Mouse (Mus musculus): Measurements from ENCODE around the gene Pold4.
A peak's percentile ranks its signal among the peaks of the same experiment; 100 is the strongest.

Gene Pold4

GRCm38 (mm10) chr19:4231253-4232185 is at the start of gene Pold4:
Pold4 (plus strand) TSS chr19:4231899.
- peak; percentile 86 for ATAC-seq (ENCODE audit: low TSS enrichment)

- peak; percentile 20; the same call in 1 of the 2 replicates for ATAC-seq (ENCODE audit: low TSS enrichment)
Observed at GRCm38 (mm10) chr19:4183689-4184088, 48.0 kb upstream of the Pold4 start.

- ATAC-seq (ENCODE audit: low TSS enrichment): no peak
Observed at GRCm38 (mm10) chr19:4184976-4185975, 46.4 kb upstream of the Pold4 start.

GRCm38 (mm10) chr19:4187303-4187702 is 44.4 kb upstream of the Pold4 start:
- no peak for ATAC-seq (ENCODE audit: low TSS enrichment)

GRCm38 (mm10) chr19:4189051-4189620 is 42.6 kb upstream of the Pold4 start:
- ATAC-seq (ENCODE audit: low TSS enrichment): no peak

- no peak for ATAC-seq (ENCODE audit: low TSS enrichment)
Observed at GRCm38 (mm10) chr19:4190831-4191334, 40.8 kb upstream of the Pold4 start, which contains the start of gene Tbc1d10c. Tbc1d10c (minus strand) TSS chr19:4191284.

- peak; percentile 72 for ATAC-seq (ENCODE audit: low TSS enrichment)
Observed at GRCm38 (mm10) chr19:4191528-4192250, 40.0 kb upstream of the Pold4 start, which contains the start of gene Ppp1ca. Ppp1ca (plus strand) TSS chr19:4192065.

GRCm38 (mm10) chr19:4192251-4192985 is 39.3 kb upstream of the Pold4 start:
- peak; percentile 15 for ATAC-seq (ENCODE audit: low TSS enrichment)

GRCm38 (mm10) chr19:4193129-4193528 is 38.6 kb upstream of the Pold4 start:
- ATAC-seq (ENCODE audit: low TSS enrichment): no peak

- no peak for ATAC-seq (ENCODE audit: low TSS enrichment)
Observed at GRCm38 (mm10) chr19:4194021-4194724, 37.5 kb upstream of the Pold4 start.

- no peak for ATAC-seq (ENCODE audit: low TSS enrichment)
Observed at GRCm38 (mm10) chr19:4194776-4195650, 36.7 kb upstream of the Pold4 start.

- no peak for ATAC-seq (ENCODE audit: low TSS enrichment)
Observed at GRCm38 (mm10) chr19:4196048-4196447, 35.7 kb upstream of the Pold4 start.

GRCm38 (mm10) chr19:4196548-4196947 is 35.2 kb upstream of the Pold4 start:
- ATAC-seq (ENCODE audit: low TSS enrichment): no peak

GRCm38 (mm10) chr19:4197180-4197579 is 34.5 kb upstream of the Pold4 start:
- no peak for ATAC-seq (ENCODE audit: low TSS enrichment)

- peak; percentile 42 for ATAC-seq (ENCODE audit: low TSS enrichment)
Observed at GRCm38 (mm10) chr19:4201291-4201909, 30.3 kb upstream of the Pold4 start, which contains the start of gene Rad9a. Rad9a (minus strand) TSS chr19:4201662.

GRCm38 (mm10) chr19:4202149-4202548 is 29.6 kb upstream of the Pold4 start:
- 0 out of 2 replicates have a peak, but pooled peaks have one; percentile 22 for ATAC-seq (ENCODE audit: low TSS enrichment)

GRCm38 (mm10) chr19:4203148-4203547 is 28.6 kb upstream of the Pold4 start:
- ATAC-seq (ENCODE audit: low TSS enrichment): no peak

Data from frontal cortex, adult (tissue).